ENCODE assay signal across 28 mouse cellular contexts in genomic region chr19:17793457-17793856, GRCm38 (mm10). TPM values are rescaled to one million over a fixed set of nuclear protein-coding genes. Genes with fewer than 3 reads are reported as not detected.
"Had no signal": no experiment of that assay in that cellular context is flagged by ENCODE, and none has a peak within 500 bp of the region (broad histone marks: within the 10 kb centered on the region; RNA-seq: fewer than 3 reads in every experiment).

No protein-coding gene starts in this region.

- ATAC-seq: hindbrain, embryonic 16.5 days; inflammation-experienced regulatory T-cells, adult 6 months; intestine, embryonic 15.5 days; intestine, postnatal 0 days; liver, embryonic 12.5 days had no signal

- H3K4me2 ChIP-seq: heart, embryonic 12.5 days; hindbrain, embryonic 12.5 days; hindbrain, embryonic 14.5 days; intestine, embryonic 15.5 days; limb, embryonic 13.5 days; limb, embryonic 15.5 days; liver, embryonic 12.5 days had no signal

- H3K36me3 ChIP-seq: hindbrain, embryonic 10.5 days; hindbrain, embryonic 12.5 days; limb, embryonic 15.5 days; liver, embryonic 12.5 days had no signal

- H3K9me3 ChIP-seq: heart, embryonic 10.5 days; heart, embryonic 12.5 days; hindbrain, embryonic 10.5 days; hindbrain, embryonic 12.5 days; intestine, embryonic 15.5 days; limb, embryonic 13.5 days; limb, embryonic 15.5 days; liver, embryonic 12.5 days had no signal

- H3K4me3 ChIP-seq: gastrocnemius, adult 2 months; heart, embryonic 10.5 days; heart, embryonic 12.5 days; hindbrain, embryonic 10.5 days; hindbrain, embryonic 12.5 days; intestine, embryonic 15.5 days; limb, embryonic 13.5 days; limb, embryonic 15.5 days; liver, embryonic 12.5 days had no signal

- H3K4me1 ChIP-seq: heart, embryonic 10.5 days; hindbrain, embryonic 10.5 days; hindbrain, embryonic 12.5 days; intestine, embryonic 15.5 days; limb, embryonic 15.5 days; liver, embryonic 12.5 days had no signal

- DNase-seq: gastrocnemius, adult 2 months; gastrocnemius, postnatal 10 days; gastrocnemius, postnatal 25 days; heart, adult 18-20 months; heart, postnatal 10 days; heart, postnatal 4 days; kidney, adult 18-20 months; kidney, adult 8-10 months; kidney, postnatal 14 days; kidney, postnatal 36 days; layer of hippocampus, adult 9-11 months; layer of hippocampus, postnatal 36 days; left cerebral cortex, postnatal 4 days had no signal

- H3K9ac ChIP-seq: heart, embryonic 12.5 days; hindbrain, embryonic 12.5 days; hindbrain, embryonic 14.5 days; intestine, embryonic 15.5 days; limb, embryonic 13.5 days; limb, embryonic 15.5 days; liver, embryonic 12.5 days; liver, embryonic 14.5 days had no signal

- H3K27ac ChIP-seq: gastrocnemius, adult 2 months; heart, embryonic 10.5 days; hindbrain, embryonic 10.5 days; hindbrain, embryonic 12.5 days; hindbrain, embryonic 14.5 days; intestine, embryonic 15.5 days; kidney, postnatal 0 days; limb, embryonic 13.5 days; limb, embryonic 15.5 days; liver, embryonic 12.5 days; liver, embryonic 14.5 days had no signal

- H3K27me3 ChIP-seq: heart, embryonic 12.5 days; hindbrain, embryonic 12.5 days; intestine, embryonic 15.5 days; limb, embryonic 13.5 days; limb, embryonic 15.5 days; liver, embryonic 12.5 days had no signal

RNA-seq across cellular contexts. Expression of gene Pcsk5, which starts 44.0 kb away (rescaled TPM):
- total RNA-seq: granulocyte monocyte progenitor cell, adult 5-6 weeks had no signal
- polyA plus RNA-seq: inflammation-experienced regulatory T-cells, adult 6 months had no signal
